Mouse (Mus musculus) forebrain, postnatal 0 days (tissue): Measurements from ENCODE around the gene Rad51b. TPM values are rescaled to one million over a fixed set of nuclear protein-coding genes. Genes with fewer than 3 reads are reported as not detected.

Experiments used
- ATAC-seq: fragments of 200-750 bp; cut with Nextera tagmentation; 2 replicates; pipeline ENCODE4 v1.8.0; 2017; ENCODE audit warnings: mild to moderate bottlenecking, moderate library complexity
- DNase-seq: peaks from one replicate; pipeline ENCODE4 v3.0.0-alpha.2; 2015
- H3K27ac ChIP-seq: fragments of 300-500 bp; sonication (generic); 2 replicates; pipeline ENCODE4 v1.5.1; 2014; ENCODE audit warnings: low read depth, mild to moderate bottlenecking, antibody characterized with exemption, low read length, moderate library complexity, mixed read lengths
- H3K27me3 ChIP-seq: fragments of 300-500 bp; sonication (generic); 2 replicates; pipeline ENCODE4 v1.6.1; 2014; ENCODE audit warnings: mild to moderate bottlenecking, low read length, mixed read lengths; ENCODE audit not compliant: insufficient read depth
- H3K36me3 ChIP-seq: fragments of 300-500 bp; sonication (generic); 2 replicates; pipeline ENCODE4 v1.6.1; 2014; ENCODE audit warnings: mild to moderate bottlenecking, moderate library complexity; ENCODE audit not compliant: insufficient read depth
- H3K4me1 ChIP-seq: fragments of 300-500 bp; sonication (generic); 2 replicates; pipeline ENCODE4 v1.6.1; 2014; ENCODE audit warnings: antibody characterized with exemption; ENCODE audit not compliant: insufficient read depth
- H3K4me2 ChIP-seq: fragments of 300-500 bp; sonication (generic); 2 replicates; pipeline ENCODE4 v1.6.1; 2014; ENCODE audit warnings: low read depth, mild to moderate bottlenecking, moderate library complexity
- H3K4me3 ChIP-seq: fragments of 300-500 bp; sonication (generic); 2 replicates; pipeline ENCODE4 v1.5.1; 2014; ENCODE audit warnings: low read depth, low read length, mixed read lengths
- H3K9ac ChIP-seq: fragments of 300-500 bp; sonication (generic); 2 replicates; pipeline ENCODE4 v1.6.1; 2014; ENCODE audit warnings: mild to moderate bottlenecking
- H3K9me3 ChIP-seq: fragments of 300-500 bp; sonication (generic); 2 replicates; pipeline ENCODE4 v1.6.1; 2016; ENCODE audit warnings: low read length
- CTCF ChIP-seq: sonication (generic); IDR thresholded peaks from 2 replicates; pipeline ENCODE4 v1.5.1; 2016; ENCODE audit warnings: antibody characterized with exemption, control low read depth, low read depth
- WGBS: fragments of 180-500 bp; shearing (Covaris S2); extraction: QIAGEN DNeasy Blood & Tissue Kit; methylation state at CpG from one replicate; pipeline ENCODE4 v1.1.7; 2014; 5-methylcytosine and 5-hydroxymethylcytosine counted together
- polyA plus RNA-seq: library from polyadenylated mRNA; unstranded; fragments of >200 nt; fragmentation: Nextera tagmentation; extraction: Ambion mirVana; gene quantifications from 2 replicates; pipeline ENCODE4 v1.2.1, GENCODE M21; 2015
- total RNA-seq: library from RNA; depleted of rRNA; stranded (reverse); fragments of >200 nt; gene quantifications from 2 replicates; pipeline ENCODE4 v1.2.3, GENCODE M21; 2014

The Rad51b gene
- total and polyA plus RNA-seq, 2 experiments from 2014 or later: 0.62 to 1.1 TPM

DNA sequence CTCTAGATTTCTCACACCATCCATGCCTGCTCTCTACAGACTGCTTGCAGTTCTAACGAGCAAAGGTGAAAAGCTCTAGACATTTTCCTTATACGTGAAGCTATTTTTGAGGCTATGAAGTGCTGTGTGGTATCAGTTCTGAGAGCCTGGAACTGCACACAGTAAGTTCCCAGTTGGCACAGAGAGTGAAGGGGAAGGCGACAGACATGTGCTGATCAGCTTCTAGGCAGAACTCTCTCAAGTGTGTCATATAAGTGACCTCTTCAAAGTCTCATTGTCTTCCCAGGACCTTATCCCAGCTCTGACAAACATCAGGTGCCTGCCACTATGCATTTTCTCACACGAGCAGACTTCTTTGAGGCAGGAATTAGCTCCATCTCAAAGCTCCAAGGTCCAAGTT is 530.7 kb downstream of the Rad51b start:
- no peak overlapping the region for H3K4me2 ChIP-seq
- H3K9ac ChIP-seq: no peak overlapping the region
- ATAC-seq: no peak
- H3K27me3 ChIP-seq: no peaks in the 10 kb centered on the region
- no peak for DNase-seq
- H3K4me1 ChIP-seq: no peaks in the 10 kb centered on the region
- H3K36me3 ChIP-seq: no peaks in the 10 kb centered on the region
- WGBS: 56% methylated on average over 4 of the region's 4 CpGs
- no peak overlapping the region for H3K27ac ChIP-seq
- no peak for TF ChIP-seq CTCF
- H3K9me3 ChIP-seq: no peaks in the 10 kb centered on the region
- no peak overlapping the region for H3K4me3 ChIP-seq

- Histone ChIP-seq H3K9me3 (no peaks in the 10 kb centered on the region), H3K4me1 (no peaks in the 10 kb centered on the region), H3K4me2 (no peak overlapping the region), H3K9ac (no peak overlapping the region), H3K4me3 (no peak overlapping the region), H3K27ac (no peak overlapping the region), H3K36me3 (no peaks in the 10 kb centered on the region), H3K27me3 (no peaks in the 10 kb centered on the region)
- no peak for ATAC-seq
- TF ChIP-seq CTCF: no peak
- WGBS: 52% methylated on average over 1 of the region's 1 CpGs
- no peak for DNase-seq
Observed at GRCm38 (mm10) chr12:79830686-79831085, 533.6 kb downstream of the Rad51b start.

GRCm38 (mm10) chr12:79832611-79833010 is 535.5 kb downstream of the Rad51b start:
- H3K27ac ChIP-seq: no peak overlapping the region
- 95% methylated on average over 6 of the region's 6 CpGs for WGBS

DNA sequence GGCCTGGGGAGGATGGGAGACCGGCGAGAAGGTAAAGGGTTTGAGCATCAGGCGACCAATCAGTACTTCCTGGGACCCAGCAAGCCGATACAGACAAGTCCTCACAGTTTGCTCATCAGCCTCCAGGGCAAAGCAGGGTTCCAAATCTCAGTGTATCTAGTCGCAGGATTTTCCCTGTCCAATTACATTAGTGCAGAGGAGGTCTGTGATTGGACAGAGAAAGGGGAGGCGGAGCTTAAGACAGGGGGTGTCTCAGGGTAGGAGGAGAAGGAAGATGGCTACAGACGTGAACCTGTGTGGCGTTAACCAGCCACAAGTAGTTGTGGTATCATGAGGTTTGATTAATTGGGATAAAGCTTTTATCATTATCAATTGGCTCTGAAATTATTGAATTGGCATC is 538.4 kb downstream of the Rad51b start:
- no peak overlapping the region for H3K4me3 ChIP-seq
- no peak for TF ChIP-seq CTCF
- 97% methylated on average over 8 of the region's 8 CpGs for WGBS

More at GRCm38 (mm10) chr12:79832611-79833010, 535.5 kb downstream of the Rad51b start:
- no peaks in the 10 kb centered on the region for H3K27me3 ChIP-seq
- no peaks in the 10 kb centered on the region for H3K36me3 ChIP-seq
- no peaks in the 10 kb centered on the region for H3K9me3 ChIP-seq
- TF ChIP-seq CTCF: no peak
- ATAC-seq: no peak
- no peak overlapping the region for H3K9ac ChIP-seq
- no peak for DNase-seq
- no peaks in the 10 kb centered on the region for H3K4me1 ChIP-seq
- H3K4me3 ChIP-seq: no peak overlapping the region
- no peak overlapping the region for H3K4me2 ChIP-seq

GRCm38 (mm10) chr12:79838181-79838961 is 541.3 kb downstream of the Rad51b start:
- WGBS: 62% methylated on average over 6 of the region's 6 CpGs
- no peak overlapping the region for H3K27ac ChIP-seq
- ATAC-seq: no peak
- no peak for TF ChIP-seq CTCF
- H3K4me3 ChIP-seq: no peak overlapping the region
- H3K27me3 ChIP-seq: no peaks in the 10 kb centered on the region
- H3K9me3 ChIP-seq: no peaks in the 10 kb centered on the region
- no peak overlapping the region for H3K9ac ChIP-seq
- no peak overlapping the region for H3K4me2 ChIP-seq
- H3K4me1 ChIP-seq: peaks cover 3% of the 10 kb centered on the region; the same call in 1 of the 2 replicates
- DNase-seq: no peak
- H3K36me3 ChIP-seq: no peaks in the 10 kb centered on the region

More for the DNA sequence above, 538.4 kb downstream of the Rad51b start:
- H3K9me3 ChIP-seq: no peaks in the 10 kb centered on the region
- no peak overlapping the region for H3K9ac ChIP-seq
- H3K27ac ChIP-seq: no peak overlapping the region
- no peaks in the 10 kb centered on the region for H3K27me3 ChIP-seq
- DNase-seq (no peak), ATAC-seq (no peak)
- no peaks in the 10 kb centered on the region for H3K36me3 ChIP-seq
- no peaks in the 10 kb centered on the region for H3K4me1 ChIP-seq
- no peak overlapping the region for H3K4me2 ChIP-seq

DNA sequence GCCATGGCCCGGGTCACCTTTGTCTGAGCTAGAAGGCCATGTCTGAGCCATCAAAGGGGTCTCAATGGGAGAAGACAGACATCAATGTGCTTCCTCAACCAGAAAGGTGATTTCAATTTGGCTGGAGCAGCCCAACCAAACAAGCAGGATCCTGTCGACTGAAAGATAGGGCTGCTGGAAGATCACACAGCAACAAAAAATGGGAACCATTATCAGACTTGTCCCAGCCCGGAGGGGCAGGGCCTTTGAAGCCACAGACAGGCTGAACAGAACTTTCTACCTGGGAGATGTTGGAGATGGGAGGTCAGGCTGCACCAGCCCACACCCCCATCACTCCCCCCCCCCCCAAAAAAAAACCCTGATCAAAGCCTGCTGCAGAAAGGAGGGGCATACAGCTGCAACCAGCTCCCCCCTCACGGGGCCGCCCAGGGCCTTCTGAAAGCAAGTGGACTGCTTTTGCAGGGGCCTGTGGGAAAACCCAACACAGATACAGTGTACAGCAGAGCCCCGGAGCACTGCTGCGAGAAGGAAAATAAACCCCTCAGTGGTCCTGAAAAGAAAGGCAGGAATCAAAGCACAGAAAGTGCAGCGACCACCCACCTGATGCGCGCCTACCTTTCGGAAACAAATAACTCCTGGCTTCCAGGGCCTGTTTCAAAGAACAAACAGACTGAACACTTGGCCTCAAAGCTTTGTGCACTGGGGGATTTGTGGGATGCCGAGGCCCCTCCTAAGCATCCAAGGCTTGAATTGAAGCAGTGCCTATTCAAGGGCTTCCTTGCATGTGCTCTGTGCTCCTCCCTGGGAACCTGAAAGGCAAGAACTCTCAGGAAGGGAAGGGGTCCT is 542.2 kb downstream of the Rad51b start:
- no peak for TF ChIP-seq CTCF
- H3K4me1 ChIP-seq: peaks cover 9% of the 10 kb centered on the region
- H3K4me3 ChIP-seq: no peak overlapping the region
- 16% methylated on average over 12 of the region's 12 CpGs for WGBS
- H3K27ac ChIP-seq: no peak overlapping the region
- no peaks in the 10 kb centered on the region for H3K9me3 ChIP-seq
- H3K9ac ChIP-seq: no peak overlapping the region
- DNase-seq (no peak), ATAC-seq (no peak)
- no peaks in the 10 kb centered on the region for H3K27me3 ChIP-seq
- H3K36me3 ChIP-seq: no peaks in the 10 kb centered on the region
- no peak overlapping the region for H3K4me2 ChIP-seq

GRCm38 (mm10) chr12:79840465-79840864 is 543.4 kb downstream of the Rad51b start:
- no peak overlapping the region for H3K4me2 ChIP-seq
- H3K9ac ChIP-seq: no peak overlapping the region
- H3K27me3 ChIP-seq: no peaks in the 10 kb centered on the region
- H3K27ac ChIP-seq: no peak overlapping the region
- no peak for TF ChIP-seq CTCF
- H3K9me3 ChIP-seq: no peaks in the 10 kb centered on the region
- 50% methylated on average over 5 of the region's 5 CpGs for WGBS
- H3K4me3 ChIP-seq: no peak overlapping the region
- ATAC-seq: no peak
- H3K36me3 ChIP-seq: no peaks in the 10 kb centered on the region
- no peak for DNase-seq
- peaks cover 9% of the 10 kb centered on the region for H3K4me1 ChIP-seq
